19 mouse cellular contexts compared by ENCODE assay signal in genomic region chr4:78288506-78288905, GRCm38 (mm10).
DNase-seq lines count a peak whose midpoint lies in the region; TF ChIP-seq lines count a peak whose summit lies in the region.
"Had no signal": no experiment of that assay in that cellular context is flagged by ENCODE, and none has a peak within 500 bp of the region (broad histone marks: within the 10 kb centered on the region; RNA-seq: fewer than 3 reads in every experiment).

No protein-coding gene starts in this region.

- H3K27ac ChIP-seq in left cerebral cortex, adult 2 months: peak overlapping the region; percentile 24; the same call in 1 of the 2 replicates
- H3K27ac ChIP-seq: embryonic facial prominence, embryonic 10.5 days; forebrain, embryonic 13.5 days; heart, embryonic 13.5 days; hindbrain, embryonic 13.5 days; hindbrain, postnatal 0 days had no signal

- TF ChIP-seq CTCF in left cerebral cortex, adult 2 months (IDR thresholded peaks at IDR 0.05): no peak

- no peak overlapping the region for H3K4me3 ChIP-seq in left cerebral cortex, adult 2 months
- H3K4me3 ChIP-seq: embryonic facial prominence, embryonic 10.5 days; forebrain, embryonic 13.5 days; heart, embryonic 13.5 days; hindbrain, embryonic 13.5 days had no signal

- intact Hi-C loops in left cerebral cortex, adult 2 months (cut with DNase I): loop anchor here (5.0 kb wide), 2 partner anchors 44 to 76 kb away; partner anchors contain the start of gene Ptprd

- DNase-seq in frontal cortex, adult 2 months (ENCODE audit: extremely low spot score in 1 of 2, low spot score in 1 of 2): peak; percentile 5 to 54
- no peak for DNase-seq in frontal cortex, postnatal 10 days (ENCODE audit: low spot score in 2 of 2)
- DNase-seq in right cerebral cortex, adult 18-20 months: peak; percentile 54
- no peak for DNase-seq in right cerebral cortex, postnatal 14 days
- DNase-seq in left cerebral cortex, adult 2 months (ENCODE audit: extremely low spot score in 1 of 2, low spot score in 2 of 2): peak in 1 of 2 experiments; percentile 9
- no peak for DNase-seq in adrenal gland, postnatal 25 days
- no peak for DNase-seq in adrenal gland, postnatal 4 days (ENCODE audit: low spot score in 2 of 2)
- DNase-seq: adrenal gland, postnatal 10 days; cerebellum, adult 2 months; cerebellum, postnatal 10 days; forebrain, postnatal 0 days; gastrocnemius, postnatal 36 days; heart, adult 11 months; heart, postnatal 36 days had no signal

Comparison
In these comparisons a context has a peak if more than half of its experiments do, and no peak if none do; other contexts are left out.
1. DNase-seq: peak in frontal cortex, adult 2 months (2 of 2) and right cerebral cortex, adult 18-20 months (single experiment); none in frontal cortex, postnatal 10 days (0 of 2), right cerebral cortex, postnatal 14 days (single experiment), adrenal gland, postnatal 25 days (single experiment) and adrenal gland, postnatal 4 days (0 of 2).